10 mouse cellular contexts compared by ENCODE assay signal in genomic region chr8:83909311-83909710, GRCm38 (mm10). TPM values are rescaled to one million over a fixed set of nuclear protein-coding genes. Genes with fewer than 3 reads are reported as not detected.
DNase-seq lines count a peak whose midpoint lies in the region; ATAC-seq lines count a peak whose summit lies in the region.
"Had no signal": no experiment of that assay in that cellular context is flagged by ENCODE, and none has a peak within 500 bp of the region (broad histone marks: within the 10 kb centered on the region; RNA-seq: fewer than 3 reads in every experiment).

No protein-coding gene starts in this region.

- no peak for DNase-seq in kidney, postnatal 25 days
- DNase-seq in frontal cortex, postnatal 14 days (ENCODE audit: low spot score in 2 of 2), result peak; percentile 54 to 69
- no peak for DNase-seq in ovary, postnatal 10 days (ENCODE audit: low spot score)
- DNase-seq: cerebellum, postnatal 14 days; liver, embryonic 13.5 days had no signal

- H3K9me3 ChIP-seq in kidney, embryonic 14.5 days (ENCODE audit: control insufficient read depth, low read length), result no peaks in the 10 kb centered on the region
- H3K9me3 ChIP-seq in neural tube, embryonic 12.5 days, result no peaks in the 10 kb centered on the region
- no peaks in the 10 kb centered on the region for H3K9me3 ChIP-seq in neural tube, embryonic 15.5 days (replicated peaks)
- no peaks in the 10 kb centered on the region for H3K9me3 ChIP-seq in stomach, embryonic 16.5 days (replicated peaks; ENCODE audit: control insufficient read depth, low read length)
- H3K9me3 ChIP-seq: liver, embryonic 13.5 days had no signal

- H3K27me3 ChIP-seq in kidney, embryonic 14.5 days (ENCODE audit: control insufficient read depth, insufficient read depth, low read length), result no peaks in the 10 kb centered on the region
- no peaks in the 10 kb centered on the region for H3K27me3 ChIP-seq in neural tube, embryonic 12.5 days (replicated peaks)
- no peaks in the 10 kb centered on the region for H3K27me3 ChIP-seq in neural tube, embryonic 15.5 days (replicated peaks)
- no peaks in the 10 kb centered on the region for H3K27me3 ChIP-seq in stomach, embryonic 16.5 days (ENCODE audit: control insufficient read depth, insufficient read depth, low read length)
- H3K27me3 ChIP-seq: CH12.LX; liver, embryonic 13.5 days had no signal

- H3K27ac ChIP-seq in kidney, embryonic 14.5 days (ENCODE audit: low read depth, low read length), result no peak overlapping the region
- no peak overlapping the region for H3K27ac ChIP-seq in neural tube, embryonic 12.5 days
- no peak overlapping the region for H3K27ac ChIP-seq in neural tube, embryonic 15.5 days (replicated peaks)
- no peak overlapping the region for H3K27ac ChIP-seq in stomach, embryonic 16.5 days (ENCODE audit: low read length)
- H3K27ac ChIP-seq: liver, embryonic 13.5 days had no signal

- peaks cover 35% of the 10 kb centered on the region; the same call in 1 of the 2 replicates for H3K4me1 ChIP-seq in kidney, embryonic 14.5 days (ENCODE audit: control insufficient read depth, insufficient read depth, low read length)
- H3K4me1 ChIP-seq in neural tube, embryonic 12.5 days, result peaks cover 23% of the 10 kb centered on the region
- H3K4me1 ChIP-seq in neural tube, embryonic 15.5 days, result peaks cover 81% of the 10 kb centered on the region
- peaks cover 17% of the 10 kb centered on the region for H3K4me1 ChIP-seq in stomach, embryonic 16.5 days (ENCODE audit: control insufficient read depth, insufficient read depth, low read length)

- 40% methylated on average over 8 of the region's 8 CpGs for WGBS in kidney, embryonic 14.5 days
- WGBS in neural tube, embryonic 12.5 days, result 52% methylated on average over 8 of the region's 8 CpGs
- 50% methylated on average over 8 of the region's 8 CpGs for WGBS in neural tube, embryonic 15.5 days
- 37% methylated on average over 8 of the region's 8 CpGs for WGBS in stomach, embryonic 16.5 days

- peaks cover 7% of the 10 kb centered on the region; the same call in 1 of the 2 replicates for H3K36me3 ChIP-seq in kidney, embryonic 14.5 days (ENCODE audit: control insufficient read depth, insufficient read depth, low read length)
- 0 out of 2 replicates have a peak, but pooled peaks cover 3% of the 10 kb centered on the region for H3K36me3 ChIP-seq in neural tube, embryonic 12.5 days
- no peaks in the 10 kb centered on the region; the same call in 1 of the 2 replicates for H3K36me3 ChIP-seq in neural tube, embryonic 15.5 days
- no peaks in the 10 kb centered on the region for H3K36me3 ChIP-seq in stomach, embryonic 16.5 days (ENCODE audit: control insufficient read depth, insufficient read depth, low read length)
- H3K36me3 ChIP-seq: liver, embryonic 13.5 days had no signal

- H3K9ac ChIP-seq in kidney, embryonic 14.5 days (ENCODE audit: low read depth, low read length), result no peak overlapping the region
- H3K9ac ChIP-seq in neural tube, embryonic 12.5 days, result 0 out of 2 replicates have a peak overlapping the region, but pooled peaks have one; percentile 44
- H3K9ac ChIP-seq in neural tube, embryonic 15.5 days (replicated peaks), result no peak overlapping the region
- peak overlapping the region; percentile 7; the same call in 1 of the 2 replicates for H3K9ac ChIP-seq in stomach, embryonic 16.5 days (ENCODE audit: low read length)
- H3K9ac ChIP-seq: liver, embryonic 13.5 days had no signal

- no peak overlapping the region for H3K4me2 ChIP-seq in kidney, embryonic 14.5 days (replicated peaks; ENCODE audit: low read depth, low read length)
- H3K4me2 ChIP-seq in neural tube, embryonic 12.5 days (replicated peaks), result no peak overlapping the region
- H3K4me2 ChIP-seq in neural tube, embryonic 15.5 days, result no peak overlapping the region
- no peak overlapping the region for H3K4me2 ChIP-seq in stomach, embryonic 16.5 days (ENCODE audit: low read depth, low read length)
- H3K4me2 ChIP-seq: liver, embryonic 13.5 days had no signal

- no peak overlapping the region for H3K4me3 ChIP-seq in kidney, embryonic 14.5 days (ENCODE audit: low read length)
- H3K4me3 ChIP-seq in neural tube, embryonic 12.5 days, result no peak overlapping the region
- H3K4me3 ChIP-seq in neural tube, embryonic 15.5 days (replicated peaks), result no peak overlapping the region
- no peak overlapping the region for H3K4me3 ChIP-seq in stomach, embryonic 16.5 days (replicated peaks; ENCODE audit: low read length)
- H3K4me3 ChIP-seq: liver, embryonic 13.5 days had no signal

- 0 out of 2 replicates have a peak, but pooled peaks have one; percentile 20 for ATAC-seq in kidney, embryonic 14.5 days (ENCODE audit: low FRiP score, low TSS enrichment)
- no peak for ATAC-seq in neural tube, embryonic 12.5 days (ENCODE audit: low FRiP score, low read depth)
- ATAC-seq in neural tube, embryonic 15.5 days (ENCODE audit: low FRiP score), result no peak
- ATAC-seq in stomach, embryonic 16.5 days (ENCODE audit: insufficient read depth, low FRiP score), result peak; percentile 49; the same call in 1 of the 2 replicates

RNA-seq across cellular contexts. Expression of gene Adgrl1, which starts 9.4 kb away (rescaled TPM):
- 24.4 and 27.5 TPM in 2 replicates for polyA plus RNA-seq in kidney, embryonic 14.5 days (2014; fragmentation: Nextera tagmentation; extraction: Ambion mirVana)
- 34.8 and 37.0 TPM in 2 replicates for polyA plus RNA-seq in neural tube, embryonic 12.5 days (2016; fragmentation: Nextera tagmentation; extraction: Ambion mirVana)
- 43.0 and 54.1 TPM in 2 replicates for polyA plus RNA-seq in neural tube, embryonic 15.5 days (2015; fragmentation: Nextera tagmentation; extraction: Ambion mirVana)
- 12.6 and 13.2 TPM in 2 replicates for polyA plus RNA-seq in stomach, embryonic 16.5 days (2015; fragmentation: Nextera tagmentation; extraction: Ambion mirVana)

RNA-seq across cellular contexts. Expression of gene Gm10644, which starts 45.7 kb away (rescaled TPM):
- 0.37 and 0.61 TPM in 2 replicates for polyA plus RNA-seq in kidney, embryonic 14.5 days (2014; fragmentation: Nextera tagmentation; extraction: Ambion mirVana)
- 0.60 and 0.86 TPM in 2 replicates for polyA plus RNA-seq in neural tube, embryonic 12.5 days (2016; fragmentation: Nextera tagmentation; extraction: Ambion mirVana)
- 1.1 TPM in 2 replicates for polyA plus RNA-seq in neural tube, embryonic 15.5 days (2015; fragmentation: Nextera tagmentation; extraction: Ambion mirVana)
- 0.39 and 0.67 TPM in 2 replicates for polyA plus RNA-seq in stomach, embryonic 16.5 days (2015; fragmentation: Nextera tagmentation; extraction: Ambion mirVana)

RNA-seq across cellular contexts. Expression of gene Asf1b, which starts 46.0 kb away (rescaled TPM):
- 68.2 and 71.4 TPM in 2 replicates for polyA plus RNA-seq in kidney, embryonic 14.5 days (2014; fragmentation: Nextera tagmentation; extraction: Ambion mirVana)
- polyA plus RNA-seq in neural tube, embryonic 12.5 days (2016; fragmentation: Nextera tagmentation; extraction: Ambion mirVana), result 37.1 and 41.6 TPM in 2 replicates
- 8.0 and 24.4 TPM in 2 replicates for polyA plus RNA-seq in neural tube, embryonic 15.5 days (2015; fragmentation: Nextera tagmentation; extraction: Ambion mirVana)
- 49.4 and 53.1 TPM in 2 replicates for polyA plus RNA-seq in stomach, embryonic 16.5 days (2015; fragmentation: Nextera tagmentation; extraction: Ambion mirVana)

Comparison
In these comparisons a context has a peak if more than half of its experiments do, and no peak if none do; other contexts are left out.
1. H3K9ac ChIP-seq: peak in neural tube, embryonic 12.5 days (single experiment) and stomach, embryonic 16.5 days (single experiment); none in kidney, embryonic 14.5 days (single experiment) and neural tube, embryonic 15.5 days (single experiment).
2. ATAC-seq: peak in kidney, embryonic 14.5 days (single experiment) and stomach, embryonic 16.5 days (single experiment); none in neural tube, embryonic 12.5 days (single experiment) and neural tube, embryonic 15.5 days (single experiment).
3. DNase-seq: peak in frontal cortex, postnatal 14 days (2 of 2); none in kidney, postnatal 25 days (0 of 2) and ovary, postnatal 10 days (single experiment).